Mouse (Mus musculus) myocyte (in vitro differentiated cells): ENCODE data around the gene Gm10024.

Experiments used
- CEBPB ChIP-seq: IDR thresholded peaks from 2 replicates; pipeline ENCODE4 v1.6.1; 2011; ENCODE audit warnings: mild to moderate bottlenecking, moderate library complexity; ENCODE audit not compliant: poor library complexity, insufficient read depth, severe bottlenecking
- E2F4 ChIP-seq: IDR thresholded peaks from one replicate; pipeline ENCODE4 v1.6.1; 2011; ENCODE audit warnings: mild to moderate bottlenecking, control low read depth, moderate library complexity; ENCODE audit not compliant: insufficient read depth
- MAX ChIP-seq: IDR thresholded peaks from one replicate; pipeline ENCODE4 v1.6.1; 2011; ENCODE audit warnings: low read depth, mild to moderate bottlenecking, control low read depth
- MYOD1 ChIP-seq, 3 experiments: IDR thresholded peaks; one replicate each; pipeline ENCODE4 v1.6.1; 2011; ENCODE audit warnings: control low read depth in 2 of 3, low read depth in 2 of 3, mild to moderate bottlenecking in 2 of 3, moderate library complexity in 1 of 3; ENCODE audit not compliant: insufficient read length in 2 of 3, control insufficient read depth in 1 of 3
- POLR2A ChIP-seq: IDR thresholded peaks from one replicate; pipeline ENCODE4 v1.6.1; 2011; ENCODE audit warnings: low read depth, mild to moderate bottlenecking, control low read depth, moderate library complexity; ENCODE audit not compliant: insufficient read length
- POLR2AphosphoS2 ChIP-seq: IDR thresholded peaks from one replicate; pipeline ENCODE4 v1.6.1; 2011; ENCODE audit warnings: low read depth, control low read depth; ENCODE audit not compliant: insufficient read length
- TCF12 ChIP-seq: IDR thresholded peaks from one replicate; pipeline ENCODE4 v1.6.1; 2011; ENCODE audit warnings: mild to moderate bottlenecking, control low read depth; ENCODE audit not compliant: poor library complexity, insufficient read depth, severe bottlenecking
- TCF3 ChIP-seq: IDR thresholded peaks from one replicate; pipeline ENCODE4 v1.6.1; 2011; ENCODE audit warnings: low read depth, control low read depth; ENCODE audit not compliant: insufficient read length
- USF1 ChIP-seq: IDR thresholded peaks from one replicate; pipeline ENCODE4 v1.6.1; 2011; ENCODE audit warnings: low read depth, mild to moderate bottlenecking, control low read depth, moderate library complexity

GRCm38 (mm10) chr10:77677562-77677961 is 33.7 kb upstream of the Gm10024 start:
- TF ChIP-seq POLR2A (no peak), MYOD1 (IDR thresholded peaks at IDR 0.05; ENCODE audit: control insufficient read depth in 1 of 3, insufficient read length in 2 of 3, low read depth in 2 of 3) (no peak), TCF3 (no peak), USF1 (no peak), POLR2AphosphoS2 (no peak), CEBPB (no peak), TCF12 (no peak), E2F4 (no peak), MAX (no peak)
